Mouse (Mus musculus) retina, adult 2 months (tissue): ENCODE data around the gene Gm5475.

ENCODE experiments used
- DNase-seq: peaks from one replicate; pipeline ENCODE4 v3.0.0-alpha.2; 2012; ENCODE audit warnings: low read depth, low spot score

The Gm5475 gene

GRCm38 (mm10) chr15:100448572-100448971, 26.6 kb downstream of the Gm5475 start:
- DNase-seq = no peak

- DNase-seq = no peak
These were observed 27.5 kb downstream of the Gm5475 start for GRCm38 (mm10) chr15:100449495-100449894.

GRCm38 (mm10) chr15:100451245-100451644, 29.3 kb downstream of the Gm5475 start:
- DNase-seq = no peak

DNA sequence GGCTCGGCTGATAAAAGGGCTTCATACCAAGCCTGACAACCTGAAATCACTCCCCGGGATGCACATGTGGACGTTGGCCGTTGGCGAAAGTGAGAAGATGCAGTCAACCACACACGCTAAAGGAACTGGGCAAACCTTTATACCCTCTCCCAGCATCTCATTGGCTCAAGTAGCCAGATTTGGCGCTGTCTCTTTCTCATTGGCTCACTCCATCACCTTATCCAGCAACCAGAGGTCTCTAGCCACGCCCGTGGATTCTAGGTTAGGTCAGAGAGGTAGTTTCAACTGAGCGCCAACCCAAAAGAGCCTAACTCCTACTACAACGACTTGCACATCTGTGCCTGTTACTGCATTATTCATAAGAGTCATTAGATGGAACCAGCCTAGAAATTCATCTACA, 30.5 kb downstream of the Gm5475 start:
- DNase-seq = no peak

DNA sequence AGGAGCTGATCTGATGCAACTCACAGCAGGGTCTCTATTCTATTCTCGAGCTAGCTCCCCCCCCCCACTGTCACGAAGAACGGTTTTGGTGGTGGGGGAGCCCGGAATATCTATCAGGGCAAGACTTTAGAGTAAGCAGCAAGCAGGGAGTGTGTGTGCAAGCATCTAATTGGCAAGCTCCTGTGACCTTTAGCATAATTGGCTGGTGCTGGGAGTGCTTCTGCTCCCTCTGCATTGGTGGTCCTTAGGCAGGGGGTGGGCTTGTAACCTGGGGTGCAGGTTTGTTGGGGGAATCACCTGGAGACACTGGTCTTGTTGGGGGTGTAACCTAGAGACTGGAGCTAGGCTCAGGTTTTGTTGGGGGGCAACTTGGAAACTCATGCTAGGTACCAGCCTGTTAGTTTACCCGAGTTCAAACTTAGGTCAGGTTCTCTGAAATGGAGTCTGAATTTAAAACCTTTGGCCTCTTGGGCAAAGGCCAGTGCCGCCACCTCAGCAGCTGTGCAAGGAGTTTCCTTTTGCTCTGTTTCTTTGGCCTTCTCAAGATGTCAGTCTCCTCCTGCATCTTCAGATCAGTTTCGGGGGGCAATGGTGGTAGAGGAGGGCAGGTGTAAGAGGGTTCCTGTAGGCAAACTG, 34.5 kb downstream of the Gm5475 start:
- DNase-seq = no peak

DNA sequence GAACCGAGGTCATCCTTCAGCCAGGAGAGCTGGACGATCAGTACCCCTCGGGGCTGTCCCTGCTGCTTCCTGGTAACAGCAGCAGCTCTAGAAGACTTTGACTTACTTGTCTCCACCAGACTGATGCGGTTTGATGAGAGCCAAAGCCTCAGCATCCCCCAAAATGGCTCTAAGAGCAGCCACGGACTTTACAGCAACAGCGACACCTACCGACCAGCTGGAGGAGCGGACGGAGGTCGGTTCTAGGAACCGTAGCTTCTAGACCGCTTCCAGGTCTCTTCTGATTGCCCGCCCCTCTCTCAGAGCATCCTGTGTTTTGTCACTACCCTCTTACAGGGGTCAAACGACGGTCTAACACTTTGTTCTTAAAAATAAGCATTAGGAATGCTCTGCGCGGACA, 35.4 kb downstream of the Gm5475 start:
- peak; percentile 53 for DNase-seq

DNA sequence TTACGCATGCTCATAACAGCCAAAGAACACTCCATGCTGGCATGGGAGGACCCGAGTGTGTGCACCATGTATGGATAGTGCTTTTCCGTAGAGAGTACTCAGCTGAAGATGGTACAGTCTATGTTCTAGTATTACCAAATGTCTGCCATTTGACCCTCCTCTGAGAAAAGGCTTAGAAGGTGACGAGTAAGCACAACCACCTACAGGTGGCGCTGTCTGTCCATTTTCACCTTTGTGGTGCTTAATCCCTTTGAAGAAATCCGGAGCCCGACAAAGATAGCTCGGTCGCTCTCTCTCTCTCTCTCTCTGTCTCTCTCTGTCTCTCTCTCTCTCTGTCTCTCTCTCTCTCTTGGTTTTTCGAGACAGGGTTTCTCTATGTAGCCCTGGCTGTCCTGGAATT, 36.1 kb downstream of the Gm5475 start:
- DNase-seq = peak; percentile 74

DNA sequence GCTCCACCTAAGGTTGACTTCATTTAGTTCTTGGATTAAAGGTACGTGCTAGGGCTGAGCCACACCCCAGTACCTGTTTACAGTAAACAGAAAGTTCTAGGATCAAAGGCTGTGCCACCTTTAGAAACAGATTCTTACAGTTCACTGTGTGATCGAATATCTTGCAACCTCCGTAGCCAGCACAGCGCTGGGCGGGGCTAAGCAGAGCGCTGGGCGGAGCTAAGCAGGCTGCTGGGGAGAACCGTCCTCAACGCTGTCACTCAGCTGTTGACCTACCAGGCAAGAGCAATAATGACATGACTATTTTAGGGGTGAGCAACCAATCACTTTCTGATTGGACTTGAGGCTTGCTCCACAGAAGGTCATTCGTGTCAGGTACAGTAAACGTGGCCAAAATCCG, 39.0 kb downstream of the Gm5475 start:
- DNase-seq = no peak

GRCm38 (mm10) chr15:100461646-100462045, 39.7 kb downstream of the Gm5475 start:
- no peak for DNase-seq

- no peak for DNase-seq
These were observed 40.1 kb downstream of the Gm5475 start for GRCm38 (mm10) chr15:100462086-100462485.

- peak; percentile 50 for DNase-seq
These were observed 41.8 kb downstream of the Gm5475 start for GRCm38 (mm10) chr15:100463712-100464111.

- no peak for DNase-seq
These were observed 43.5 kb downstream of the Gm5475 start for GRCm38 (mm10) chr15:100465432-100465831.

- no peak for DNase-seq
These were observed 45.8 kb downstream of the Gm5475 start for GRCm38 (mm10) chr15:100467738-100468137.

DNA sequence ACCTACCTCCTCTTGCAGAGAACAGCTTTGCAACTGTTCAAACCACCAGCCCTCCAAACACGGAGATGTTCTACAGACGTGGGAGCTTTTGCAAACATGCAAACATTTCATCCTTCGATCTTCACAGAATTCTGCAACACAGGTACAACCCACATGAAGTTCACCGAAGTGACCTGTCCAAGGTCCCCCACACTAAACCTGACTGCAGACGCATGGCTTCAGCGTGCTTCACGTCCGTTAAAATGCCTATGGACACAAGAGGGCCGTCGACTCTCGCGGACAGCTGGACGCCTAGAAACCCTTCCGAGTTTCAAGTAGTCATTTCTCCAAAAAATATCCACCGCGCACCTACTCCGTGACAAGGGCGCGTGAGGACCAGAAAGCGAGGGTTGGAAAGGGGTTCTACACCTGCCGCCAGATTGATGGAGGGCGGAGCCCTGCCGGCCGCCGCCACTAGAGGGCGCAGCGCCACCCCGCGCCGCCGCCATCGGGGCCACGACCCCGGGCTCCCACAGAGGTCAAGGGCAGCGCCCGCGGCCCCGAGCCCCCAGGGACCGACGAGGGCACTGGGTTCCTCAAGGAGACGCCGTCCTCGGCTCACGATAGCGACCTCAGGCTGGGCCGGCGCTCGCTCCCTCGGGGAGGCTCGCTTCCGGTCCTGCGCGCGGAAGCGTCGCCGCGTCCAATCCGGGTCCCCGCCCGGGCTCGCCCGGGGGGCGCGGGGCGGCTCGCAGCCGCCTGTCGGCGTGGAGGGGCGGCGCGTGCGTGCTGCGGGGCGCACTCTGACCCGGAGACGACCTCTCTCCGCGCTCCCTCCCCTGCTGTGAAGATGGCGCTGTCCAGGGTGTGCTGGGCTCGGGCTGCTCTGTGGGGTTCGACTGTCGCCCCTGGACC, 46.6 kb downstream of the Gm5475 start, which contains the start of gene Letmd1:
Letmd1 (plus strand) TSS at position 729 of the 894 bp plus-strand sequence.
- DNase-seq = peak; percentile 84

- no peak for DNase-seq
These were observed 47.2 kb downstream of the Gm5475 start for GRCm38 (mm10) chr15:100469189-100469545.

DNA sequence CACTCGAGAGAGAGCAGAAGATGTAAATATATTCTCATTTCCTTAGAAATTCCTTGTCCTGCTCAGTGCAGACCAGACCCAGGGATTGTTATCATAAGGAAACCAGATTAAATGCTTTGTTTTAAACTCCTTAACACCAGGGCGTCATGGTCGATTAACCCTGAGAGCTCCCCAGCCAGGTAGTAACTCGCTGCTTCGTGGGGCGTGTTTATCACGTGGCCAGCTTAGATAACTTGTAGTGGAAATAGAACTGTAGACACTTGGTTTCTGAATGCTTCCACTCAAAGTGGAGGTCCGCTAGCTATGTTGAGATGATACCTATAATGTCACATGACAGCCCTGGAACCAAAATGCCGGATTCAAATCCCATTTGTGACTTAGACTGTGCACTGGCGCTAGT, 48.1 kb downstream of the Gm5475 start:
- no peak for DNase-seq

DNA sequence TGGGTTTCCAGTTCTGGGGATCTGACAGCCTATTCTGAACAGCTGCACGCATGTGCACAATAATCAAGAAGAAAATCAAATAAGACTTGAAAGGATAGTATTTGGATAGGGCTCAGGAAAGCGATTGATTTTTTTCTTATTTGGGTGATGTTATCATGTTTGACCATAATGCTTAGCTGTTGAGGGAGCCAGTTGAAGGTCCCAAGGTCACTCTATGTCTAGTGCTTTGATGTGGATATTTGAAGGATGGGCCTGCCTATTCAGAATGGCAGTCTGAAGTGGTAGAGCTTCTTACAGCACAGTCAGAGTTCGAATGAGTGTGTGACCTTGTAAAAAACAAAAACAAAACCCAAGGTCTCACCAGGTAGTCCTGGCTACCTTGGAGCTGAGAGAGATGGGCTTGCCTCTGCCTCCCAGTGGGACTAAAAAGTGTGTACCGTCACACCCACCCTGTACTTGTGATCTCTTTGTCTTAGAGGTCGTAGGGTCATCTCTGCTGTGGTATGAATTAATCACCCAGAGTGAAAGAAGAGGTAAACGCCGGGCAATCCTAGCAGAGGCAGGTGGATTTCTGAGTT, 52.1 kb downstream of the Gm5475 start:
- DNase-seq = no peak
